Mouse (Mus musculus) MEL (cell line): ENCODE data around the gene C7. TPM values are rescaled to one million over a fixed set of nuclear protein-coding genes. Genes with fewer than 3 reads are reported as not detected.
"Not testable (repeated sequence)": the region's sequence is repeated elsewhere in the genome, so short reads cannot be mapped to it uniquely, and the experiment has no call there.

ENCODE experiments used
- DNase-seq: peaks from one replicate; pipeline ENCODE4 v3.0.0; 2011; ENCODE audit warnings: low read depth, low spot score
- H3K27ac ChIP-seq: 2 replicates; pipeline ENCODE4 v1.5.1; 2012; ENCODE audit warnings: low read depth, mild to moderate bottlenecking, control low read depth, low read length, moderate library complexity; ENCODE audit not compliant: control insufficient read depth
- H3K27me3 ChIP-seq, 2 experiments: fragments of 150-350 bp in 1 of 2; sonication (generic) in 1 of 2; 2 replicates each; pipeline ENCODE4 v1.6.1; 2012; ENCODE audit warnings: low read length in 2 of 2, mild to moderate bottlenecking in 2 of 2, improper control_type of control experiment in 1 of 2, moderate library complexity in 1 of 2; ENCODE audit not compliant: insufficient read depth in 2 of 2, control insufficient read depth in 1 of 2
- H3K36me3 ChIP-seq, 2 experiments: 2 replicates each; pipeline ENCODE4 v1.6.1; 2012 to 2014; ENCODE audit warnings: low read length in 2 of 2, improper control_type of control experiment in 1 of 2, inconsistent platforms in 1 of 2, mild to moderate bottlenecking in 1 of 2; ENCODE audit not compliant: insufficient read depth in 2 of 2, control insufficient read depth in 1 of 2
- H3K4me1 ChIP-seq, 2 experiments: fragments of 150-350 bp in 1 of 2; sonication (generic) in 1 of 2; 2 replicates each; pipeline ENCODE4 v1.6.1; 2012; ENCODE audit warnings: low read length in 2 of 2, improper control_type of control experiment in 1 of 2, mild to moderate bottlenecking in 1 of 2; ENCODE audit not compliant: insufficient read depth in 2 of 2, control insufficient read depth in 1 of 2
- H3K4me3 ChIP-seq, 2 experiments: fragments of 150-350 bp in 1 of 2; sonication (generic) in 1 of 2; 2 replicates each; pipeline ENCODE4 v1.5.1; 2012; ENCODE audit warnings: low read depth in 2 of 2, low read length in 2 of 2, mild to moderate bottlenecking in 2 of 2, moderate library complexity in 2 of 2, control low read depth in 1 of 2, improper control_type of control experiment in 1 of 2; ENCODE audit not compliant: control insufficient read depth in 1 of 2, insufficient read depth in 1 of 2
- H3K79me2 ChIP-seq: 2 replicates; pipeline ENCODE4 v1.6.1; 2012; ENCODE audit warnings: mild to moderate bottlenecking, low read length, moderate library complexity; ENCODE audit not compliant: control insufficient read depth, poor library complexity, insufficient read depth
- H3K9ac ChIP-seq: 2 replicates; pipeline ENCODE4 v1.6.1; 2012; ENCODE audit warnings: low read depth, mild to moderate bottlenecking, control low read depth, low read length, moderate library complexity; ENCODE audit not compliant: control insufficient read depth, poor library complexity, severe bottlenecking
- H3K9me3 ChIP-seq: fragments of 150-350 bp; sonication (generic); replicated peaks from 2 replicates; pipeline ENCODE4 v1.6.1; 2012; ENCODE audit warnings: mild to moderate bottlenecking, low read length, improper control_type of control experiment, moderate library complexity; ENCODE audit not compliant: insufficient read depth
- CHD2 ChIP-seq: IDR thresholded peaks from 2 replicates; pipeline ENCODE4 v1.6.1; 2011; ENCODE audit warnings: low read length, improper control_type of control experiment
- CTCF ChIP-seq, 3 experiments: IDR thresholded peaks in 2 of 3; conservative IDR thresholded peaks in 1 of 3; 2 replicates each; pipeline ENCODE4 v1.5.1; 2011 to 2012; ENCODE audit warnings: low read length in 3 of 3, low read depth in 2 of 3, mild to moderate bottlenecking in 2 of 3, improper control_type of control experiment in 1 of 3, inconsistent platforms in 1 of 3, mixed read lengths in 1 of 3, moderate library complexity in 1 of 3; ENCODE audit not compliant: control insufficient read depth in 1 of 3, insufficient read depth in 1 of 3, poor library complexity in 1 of 3, severe bottlenecking in 1 of 3
- E2F4 ChIP-seq: IDR thresholded peaks from 2 replicates; pipeline ENCODE4 v1.6.1; 2011; ENCODE audit warnings: low read depth, low read length, improper control_type of control experiment, borderline replicate concordance
- ELF1 ChIP-seq: IDR thresholded peaks from 2 replicates; pipeline ENCODE4 v1.6.1; 2014; ENCODE audit warnings: low read depth, mild to moderate bottlenecking, inconsistent platforms, low read length, improper control_type of control experiment, moderate library complexity
- GABPA ChIP-seq: IDR thresholded peaks from 2 replicates; pipeline ENCODE4 v1.6.1; 2012; ENCODE audit warnings: low read depth, mild to moderate bottlenecking, inconsistent platforms, low read length, improper control_type of control experiment, moderate library complexity
- MAX ChIP-seq: IDR thresholded peaks from 2 replicates; pipeline ENCODE4 v1.6.1; 2011; ENCODE audit warnings: low read length, improper control_type of control experiment
- MAZ ChIP-seq: IDR thresholded peaks from 2 replicates; pipeline ENCODE4 v1.6.1; 2012; ENCODE audit warnings: low read depth, mild to moderate bottlenecking, inconsistent platforms, low read length, improper control_type of control experiment
- NELFE ChIP-seq: IDR thresholded peaks from 2 replicates; pipeline ENCODE4 v1.6.1; 2011; ENCODE audit warnings: low read depth, low read length, improper control_type of control experiment
- NRF1 ChIP-seq: IDR thresholded peaks from 2 replicates; pipeline ENCODE4 v1.6.1; 2014; ENCODE audit warnings: low read depth, mild to moderate bottlenecking, inconsistent platforms, low read length, improper control_type of control experiment, moderate library complexity; ENCODE audit not compliant: poor library complexity, insufficient read depth, severe bottlenecking
- POLR2AphosphoS2 ChIP-seq: IDR thresholded peaks from 2 replicates; pipeline ENCODE4 v1.6.1; 2011; ENCODE audit warnings: low read length, improper control_type of control experiment
- POLR2AphosphoS5 ChIP-seq: IDR thresholded peaks from 2 replicates; pipeline ENCODE4 v1.6.1; 2012; ENCODE audit warnings: low read depth, borderline replicate concordance, mild to moderate bottlenecking, inconsistent platforms, low read length, moderate library complexity, mixed read lengths
- TBP ChIP-seq: IDR thresholded peaks from 2 replicates; pipeline ENCODE4 v1.8.0; 2011; ENCODE audit warnings: low read depth, low read length, improper control_type of control experiment
- polyA plus RNA-seq, 2 experiments: library from polyadenylated mRNA; stranded (reverse) in 1 of 2; unstranded in 1 of 2; fragments of >175 nt in 1 of 2; fragments of >200 nt in 1 of 2; gene quantifications; 2 replicates each; pipeline versions ENCODE4 v1.2.1 to v1.2.4; 2012; ENCODE audit warnings: low replicate concordance in 2 of 2, low read depth in 1 of 2; ENCODE audit not compliant: insufficient read length in 2 of 2, insufficient read depth in 1 of 2, missing spikeins in 1 of 2
- total RNA-seq: library from RNA; depleted of rRNA; stranded (reverse); fragments of 300-350 nt; gene quantifications from 2 replicates; pipeline ENCODE4 v1.2.3, GENCODE M21; 2012

C7 gene
- total and polyA plus RNA-seq, 3 experiments, result not detected

- Histone ChIP-seq H3K79me2 (no peaks in the 10 kb centered on the region), H3K4me3 (no peak overlapping the region), H3K27ac (no peak overlapping the region), H3K4me1 (no peaks in the 10 kb centered on the region), H3K9me3 (no peaks in the 10 kb centered on the region), H3K27me3 (no peaks in the 10 kb centered on the region), H3K36me3 (no peaks in the 10 kb centered on the region), H3K9ac (no peak overlapping the region)
- DNase-seq, result no peak
- TF ChIP-seq POLR2AphosphoS5, result no peak
- TF ChIP-seq POLR2AphosphoS2, result no peak
- TF ChIP-seq MAZ, result no peak
- TF ChIP-seq NELFE, result no peak
- TF ChIP-seq CTCF (IDR thresholded peaks at IDR 0.05 in 2 of 3, conservative IDR thresholded peaks at IDR 0.05 in 1 of 3; ENCODE audit: control insufficient read depth in 1 of 3, insufficient read depth in 1 of 3, low read depth in 2 of 3, low read length in 3 of 3, poor library complexity in 1 of 3, severe bottlenecking in 1 of 3), result no peak
- TF ChIP-seq CHD2, result no peak
- no peak for TF ChIP-seq TBP
- TF ChIP-seq NRF1, result no peak
- TF ChIP-seq ELF1, result no peak
- no peak for TF ChIP-seq E2F4
- TF ChIP-seq GABPA, result no peak
Measured at GRCm38 (mm10) chr15:5029256-5029655, 34.3 kb downstream of the C7 start.

DNA sequence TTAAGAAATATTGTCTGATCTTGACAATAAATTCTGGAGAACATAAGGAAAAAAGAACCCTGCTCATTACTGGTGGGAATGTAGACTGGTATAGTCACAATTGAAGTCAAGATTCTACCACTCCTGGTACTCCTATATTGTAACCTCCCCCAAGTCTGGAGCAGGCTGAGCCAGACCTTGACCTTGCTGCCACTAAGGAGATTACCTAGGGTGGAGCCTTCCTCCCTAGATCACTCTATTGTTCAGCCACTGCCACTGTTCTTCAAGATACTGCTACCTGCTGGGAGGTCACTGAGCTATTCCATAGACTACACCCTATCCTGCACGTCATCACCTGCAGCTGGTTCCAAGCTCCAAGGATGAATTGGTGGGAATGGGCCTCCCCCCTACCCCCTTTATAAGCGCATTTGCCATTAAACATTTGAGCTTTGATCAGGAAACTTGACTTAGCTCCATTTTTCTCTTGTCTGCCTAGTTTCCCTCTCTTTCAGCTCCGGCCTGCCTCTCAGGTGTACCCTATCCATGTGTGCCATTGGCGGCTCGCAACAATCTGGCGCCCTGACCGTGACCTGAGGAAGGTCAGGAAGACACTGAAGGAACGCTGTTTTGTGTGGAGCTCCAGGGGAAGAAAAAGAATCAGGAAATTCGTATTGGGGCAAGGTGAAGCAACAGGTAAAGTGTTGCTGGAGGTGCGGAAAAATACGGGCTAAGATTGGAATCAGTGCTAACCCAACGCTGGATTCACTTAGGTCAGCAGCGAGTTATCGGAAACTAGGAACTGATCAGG is 39.9 kb downstream of the C7 start:
- H3K27ac ChIP-seq, H3K9ac ChIP-seq, H3K27me3 ChIP-seq, DNase-seq, H3K36me3 ChIP-seq, H3K4me3 ChIP-seq, H3K9me3 ChIP-seq, H3K4me1 ChIP-seq, H3K79me2 ChIP-seq: not testable (repeated sequence)

- no peak for DNase-seq
- Histone ChIP-seq H3K9me3 (no peaks in the 10 kb centered on the region), H3K4me3 (no peak overlapping the region), H3K27ac (no peak overlapping the region), H3K36me3 (no peaks in the 10 kb centered on the region), H3K4me1 (no peaks in the 10 kb centered on the region), H3K9ac (no peak overlapping the region), H3K79me2 (no peaks in the 10 kb centered on the region), H3K27me3 (peaks cover 0 to 1% of the 10 kb centered on the region in 2 experiments; a peak in 2 of 4 replicates)
- no peak for TF ChIP-seq E2F4
- TF ChIP-seq MAX, result no peak
Measured at GRCm38 (mm10) chr15:5009644-5010107, 53.9 kb downstream of the C7 start.
